Mouse (Mus musculus): ENCODE measurements around the gene Fam206a. TPM values are rescaled to one million over a fixed set of nuclear protein-coding genes. Genes with fewer than 3 reads are reported as not detected.

The Fam206a gene
- total RNA-seq, 4 experiments from 2014 or later: 1.8 to 3.3 (median 2.3) TPM

GRCm38 (mm10) chr4:56843963-56844362 is 41.8 kb downstream of the Fam206a start:
- no peak for DNase-seq (ENCODE audit: low spot score)

- DNase-seq (ENCODE audit: low spot score): no peak
These were observed 42.8 kb downstream of the Fam206a start for GRCm38 (mm10) chr4:56844911-56845310.

- DNase-seq (ENCODE audit: low spot score): no peak
These were observed 43.9 kb downstream of the Fam206a start for GRCm38 (mm10) chr4:56845896-56846533.

- no peak for DNase-seq (ENCODE audit: low spot score)
These were observed 45.3 kb downstream of the Fam206a start for GRCm38 (mm10) chr4:56847400-56847799.

GRCm38 (mm10) chr4:56848044-56848443 is 45.9 kb downstream of the Fam206a start:
- DNase-seq (ENCODE audit: low spot score): no peak

- DNase-seq (ENCODE audit: low spot score): no peak
These were observed 48.6 kb downstream of the Fam206a start for GRCm38 (mm10) chr4:56850724-56851123.

- DNase-seq (ENCODE audit: low spot score): no peak
These were observed 53.8 kb downstream of the Fam206a start for GRCm38 (mm10) chr4:56855935-56856334.

- no peak for DNase-seq (ENCODE audit: low spot score)
These were observed 54.3 kb downstream of the Fam206a start for GRCm38 (mm10) chr4:56856371-56856949.

- DNase-seq (ENCODE audit: low spot score): no peak
These were observed 56.6 kb downstream of the Fam206a start for GRCm38 (mm10) chr4:56858733-56859132.

Other genes starting within 250 kb of the Fam206a start
- gene Gm26657, start 62.3 kb upstream of the Fam206a start, total RNA-seq (2022): not detected
- gene Actl7b, start 60.9 kb upstream of the Fam206a start, total RNA-seq (2022): not detected
- not detected for gene Actl7a, start 58.9 kb upstream of the Fam206a start, total RNA-seq (2022)
- 10 to 100 TPM; 20.0 to 22.7 (median 21.4) TPM for gene Elp1, start within 50 bp of the Fam206a start, total RNA-seq (2022)
- 10 to 100 TPM; 18.1 to 47.5 (median 30.1) TPM for gene Ctnnal1, start 62.8 kb downstream of the Fam206a start, total RNA-seq (2022)
- gene Tmem245, start 145.1 kb downstream of the Fam206a start, total RNA-seq (2022): 100 to 1,000 TPM in 1 of 4 experiments, 10 to 100 TPM in 3; 84.8 to 104 (median 93.0) TPM
- gene Frrs1l, start 188.0 kb downstream of the Fam206a start, total RNA-seq (2022): under 1 TPM; 0.09 to 0.23 (median 0.10) TPM

All from heart, adult 8-10 months (tissue).